Mouse (Mus musculus) T-helper 17 cell (primary cell): ENCODE data around the gene Rad17.

Source experiments
- in situ Hi-C, 2 experiments: fragments of 300-600 bp; cut with MboI, MseI; formaldehyde crosslinking; loops; 1 replicate in 1 of 2; 2 replicates in 1 of 2; pipeline ENCODE4 v1.15.1; 2025; ENCODE audit warnings: high pct_unique_total_duplicates in 2 of 2

Gene Rad17

DNA sequence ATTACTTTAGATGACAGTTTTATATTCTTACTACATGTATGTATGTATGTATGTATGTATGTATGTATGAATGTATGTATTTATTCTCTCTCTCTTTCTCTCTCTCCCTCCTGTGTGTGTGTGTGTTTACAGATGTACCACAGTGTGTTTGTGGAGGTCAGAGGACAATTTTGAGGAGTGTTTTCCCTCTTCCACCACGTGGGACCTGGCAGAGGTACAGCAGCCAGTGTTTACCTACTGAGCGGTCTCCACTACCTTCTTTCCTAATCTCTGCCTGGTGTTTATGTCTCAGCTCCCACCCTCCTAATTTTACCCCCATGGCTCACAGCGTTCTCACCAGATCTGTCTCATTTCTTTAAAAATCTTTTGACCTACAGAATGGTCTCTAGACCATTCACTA, 71.6 kb downstream of the Rad17 start:
- in situ Hi-C loops, result no loop called here

DNA sequence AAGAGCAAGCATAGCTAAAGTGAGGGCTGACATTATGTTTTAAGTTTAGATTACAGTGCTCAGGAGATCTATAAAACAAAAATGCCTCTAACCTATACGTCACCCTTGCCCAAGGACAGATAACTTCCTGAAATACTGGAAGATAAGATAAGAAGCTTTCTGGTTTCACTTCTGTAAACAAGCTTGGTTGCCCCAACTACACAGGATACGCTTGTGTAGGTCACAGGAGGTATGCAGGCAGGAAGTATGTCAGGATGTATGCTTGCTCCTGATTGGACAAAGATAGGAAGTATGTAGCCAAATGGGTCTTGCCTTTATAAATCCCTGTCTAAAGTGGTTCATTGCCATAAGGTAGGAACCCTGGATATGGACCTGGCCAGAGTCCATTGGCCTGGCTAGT, 74.9 kb downstream of the Rad17 start:
- in situ Hi-C loops, result no loop called here

DNA sequence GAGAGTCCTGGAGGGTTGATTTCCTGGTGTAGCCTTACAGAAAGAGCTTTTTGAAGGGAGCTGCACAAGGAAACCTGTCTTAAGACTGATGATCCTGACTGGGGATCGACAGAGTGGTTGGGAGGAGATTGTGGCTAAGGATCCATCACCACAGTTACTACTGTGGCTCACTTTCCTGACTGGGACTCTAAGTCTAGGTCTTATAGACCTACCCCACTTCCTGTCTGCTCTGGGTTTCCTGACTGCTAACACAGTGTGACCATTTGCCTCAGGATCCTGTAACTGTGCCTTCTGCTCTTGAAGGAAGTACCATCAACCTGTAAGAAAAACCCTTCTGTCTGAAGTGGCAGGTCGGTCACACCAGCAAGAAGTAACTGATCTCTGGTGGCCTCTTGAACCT, 80.1 kb downstream of the Rad17 start:
- in situ Hi-C loops, result no loop called here

DNA sequence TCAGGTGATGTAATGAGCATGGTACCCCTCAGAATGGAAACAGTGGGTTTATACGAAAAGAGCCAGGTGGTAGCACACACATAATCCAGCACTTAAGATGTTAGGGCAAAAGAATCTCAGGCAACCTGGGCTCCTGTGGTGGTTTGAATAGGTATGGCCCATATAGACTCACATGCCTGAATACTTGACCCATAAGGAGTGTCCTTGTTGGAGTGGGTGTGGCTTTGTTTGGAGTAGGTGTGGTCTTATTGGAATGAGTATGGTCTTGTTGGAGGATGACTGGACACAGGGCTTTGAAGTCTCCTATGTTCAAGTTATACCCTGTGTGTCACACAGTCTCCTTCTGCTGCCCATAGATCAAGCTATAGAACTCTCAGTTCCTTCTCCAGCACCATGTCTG, 82.5 kb downstream of the Rad17 start:
- in situ Hi-C loops, result loop anchor here (5.0 kb wide), 2 partner anchors 41 to 49 kb away; partner anchors contain the start of gene Marveld2 (in 1 of the 2)
